Mouse (Mus musculus): ENCODE data around the gene Tipin.

DNA sequence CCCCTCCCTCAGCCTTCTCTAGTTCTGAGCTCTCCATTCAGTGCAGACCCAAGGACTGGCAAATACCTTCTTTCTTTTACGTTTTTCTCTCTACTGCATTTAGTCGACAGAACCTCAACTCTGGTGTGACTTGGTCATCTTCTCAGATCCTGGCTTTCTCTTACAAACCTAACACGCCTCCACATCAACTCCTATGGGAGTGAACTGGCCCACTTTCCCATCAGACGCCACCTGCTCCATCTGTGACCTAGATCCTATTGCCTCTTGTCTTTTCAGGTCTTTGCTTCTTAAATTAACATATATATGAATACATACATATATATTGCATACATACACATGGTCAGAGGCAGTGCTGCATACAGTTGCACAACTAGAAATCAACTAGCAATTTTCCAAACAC, 7.6 kb upstream of the Tipin start:
- TF ChIP-seq POLR2A (IDR thresholded peaks at IDR 0.05; ENCODE audit: borderline replicate concordance, insufficient read depth, low read length) (no peak), CTCF (IDR thresholded peaks at IDR 0.05; ENCODE audit: borderline replicate concordance, insufficient read depth, low read depth, low read length) (no peak)
